Mouse (Mus musculus) heart, postnatal 0 days (tissue): ENCODE measurements around the gene Plk2.

Experiments used
- CTCF ChIP-seq: IDR thresholded peaks from 2 replicates; pipeline ENCODE4 v1.5.1; 2016; ENCODE audit warnings: antibody characterized with exemption, control low read depth, low read depth
- EP300 ChIP-seq: IDR thresholded peaks from 2 replicates; pipeline ENCODE4 v1.6.1; 2016; ENCODE audit warnings: antibody characterized with exemption, low read depth

GRCm38 (mm10) chr13:110436692-110437091, 41.8 kb downstream of the Plk2 start:
- TF ChIP-seq CTCF = no peak
- no peak for TF ChIP-seq EP300
